Mouse (Mus musculus) frontal cortex, adult (tissue): ENCODE results near the gene Ruvbl2.
A peak's percentile ranks its signal among the peaks of the same experiment; 100 is the strongest.

Source experiments
- ATAC-seq: cut with Nextera tagmentation; 2 replicates; pipeline ENCODE4 v1.9.2; 2017; ENCODE audit warnings: mild to moderate bottlenecking, moderate library complexity, mixed read lengths; ENCODE audit not compliant: low TSS enrichment

Gene Ruvbl2

GRCm38 (mm10) chr7:45461326-45461725 lies 23.4 kb upstream of the Ruvbl2 start:
- ATAC-seq, result no peak

- ATAC-seq, result no peak
Measured at GRCm38 (mm10) chr7:45460860-45461314, 23.0 kb upstream of the Ruvbl2 start.

GRCm38 (mm10) chr7:45460377-45460776 lies 22.5 kb upstream of the Ruvbl2 start:
- ATAC-seq, result no peak

GRCm38 (mm10) chr7:45459564-45460140 lies 21.8 kb upstream of the Ruvbl2 start, which contains the start of gene Ftl1:
Gene Ftl1, minus strand, starts transcription at chr7:45459884.
- ATAC-seq, result peak; percentile 88

- ATAC-seq, result peak; percentile 43
Measured at GRCm38 (mm10) chr7:45458748-45459563, 21.1 kb upstream of the Ruvbl2 start.

GRCm38 (mm10) chr7:45457204-45458060 lies 19.5 kb upstream of the Ruvbl2 start:
- no peak for ATAC-seq

GRCm38 (mm10) chr7:45456721-45457203 lies 18.9 kb upstream of the Ruvbl2 start:
- no peak for ATAC-seq

- no peak for ATAC-seq
Measured at GRCm38 (mm10) chr7:45455932-45456696, 18.2 kb upstream of the Ruvbl2 start.

GRCm38 (mm10) chr7:45454971-45455370 lies 17.1 kb upstream of the Ruvbl2 start:
- ATAC-seq, result no peak

GRCm38 (mm10) chr7:45451344-45451982 lies 13.6 kb upstream of the Ruvbl2 start:
- peak; percentile 82 for ATAC-seq

- ATAC-seq, result no peak
Measured at GRCm38 (mm10) chr7:45449974-45450373, 12.1 kb upstream of the Ruvbl2 start.

GRCm38 (mm10) chr7:45447325-45447990 lies 9.6 kb upstream of the Ruvbl2 start:
- no peak for ATAC-seq

- no peak for ATAC-seq
Measured at GRCm38 (mm10) chr7:45446589-45446988, 8.7 kb upstream of the Ruvbl2 start.

- no peak for ATAC-seq
Measured at GRCm38 (mm10) chr7:45443526-45444420, 5.9 kb upstream of the Ruvbl2 start.

GRCm38 (mm10) chr7:45437046-45437445 lies 850 bp downstream of the Ruvbl2 start:
- ATAC-seq, result no peak

GRCm38 (mm10) chr7:45436444-45436843 lies 1.5 kb downstream of the Ruvbl2 start:
- no peak for ATAC-seq

GRCm38 (mm10) chr7:45435038-45435437 lies 2.9 kb downstream of the Ruvbl2 start:
- ATAC-seq, result 0 out of 2 replicates have a peak, but pooled peaks have one; percentile 7

GRCm38 (mm10) chr7:45434203-45435015 lies 3.5 kb downstream of the Ruvbl2 start, which contains the start of gene Gys1:
Gene Gys1, plus strand, starts transcription at chr7:45434844.
- ATAC-seq, result peak; percentile 90
